Mouse (Mus musculus): Measurements from ENCODE around the gene Gm21637.
"Not testable (repeated sequence)": the region's sequence is repeated elsewhere in the genome, so short reads cannot be mapped to it uniquely, and the experiment has no call there.

The Gm21637 gene

GRCm38 (mm10) chrX:31961744-31962143 lies at the start of gene Gm21637:
Gene Gm21637, plus strand, starts transcription at chrX:31962044.
- not testable (repeated sequence) for DNase-seq (ENCODE audit: low spot score)
